Mouse (Mus musculus) common myeloid progenitor, adult 5-6 weeks (primary cell): ENCODE results near the gene Rnf227. TPM values are rescaled to one million over a fixed set of nuclear protein-coding genes. Genes with fewer than 3 reads are reported as not detected.

ENCODE experiments used
- ATAC-seq: replicated peaks from 2 replicates; pipeline ENCODE4 v1.8.0; 2016; ENCODE audit warnings: low read depth, mild to moderate bottlenecking, moderate TSS enrichment, inconsistent platforms; ENCODE audit not compliant: poor library complexity, severe bottlenecking
- total RNA-seq: library from RNA; stranded (forward); fragments of 200-1000, 187-1606 nt; gene quantifications from 2 replicates; pipeline ENCODE4 v1.2.3, GENCODE M21; 2017

The Rnf227 gene
- total RNA-seq, 1 experiment from 2014 or later: 9.0 TPM

DNA sequence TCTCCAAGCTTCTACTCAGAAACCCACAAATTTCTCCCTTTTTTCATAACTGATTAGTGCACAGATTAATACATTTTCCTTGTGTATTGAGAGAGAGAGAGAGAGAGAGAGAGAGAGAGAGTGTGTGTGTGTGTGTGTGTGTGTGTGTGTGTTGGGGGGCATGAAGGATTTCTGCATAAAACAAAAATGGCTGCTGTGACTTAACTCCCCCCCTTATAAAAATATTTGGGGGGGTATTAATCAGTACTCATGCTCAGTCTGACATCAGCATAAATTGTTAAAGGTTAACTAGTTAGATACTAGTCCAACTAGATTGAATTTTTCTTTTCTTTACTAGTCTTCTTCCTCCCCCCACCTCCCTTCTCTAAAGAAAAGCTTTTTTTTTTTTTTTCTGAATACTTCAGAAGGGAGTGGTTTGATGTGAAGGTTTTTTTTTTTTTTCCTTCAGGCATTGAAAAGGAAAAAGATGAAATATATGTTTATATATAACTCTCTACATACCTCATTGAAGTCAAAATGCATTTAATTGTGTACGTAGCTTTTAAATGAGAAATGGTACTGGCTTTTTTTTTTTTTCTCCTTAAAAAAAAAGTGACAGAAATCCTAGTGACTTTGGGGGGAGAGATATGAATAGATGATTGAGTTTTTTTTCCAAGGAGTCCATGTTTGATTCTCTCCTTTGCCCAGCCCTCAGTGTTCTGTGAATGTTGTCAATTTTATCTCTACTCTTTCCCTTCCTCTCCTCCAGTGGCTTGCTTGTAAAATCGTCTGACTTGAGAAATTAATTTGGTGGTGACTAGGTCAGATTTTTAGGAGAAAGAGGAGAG, 29.9 kb downstream of the Rnf227 start:
- no peak for ATAC-seq

DNA sequence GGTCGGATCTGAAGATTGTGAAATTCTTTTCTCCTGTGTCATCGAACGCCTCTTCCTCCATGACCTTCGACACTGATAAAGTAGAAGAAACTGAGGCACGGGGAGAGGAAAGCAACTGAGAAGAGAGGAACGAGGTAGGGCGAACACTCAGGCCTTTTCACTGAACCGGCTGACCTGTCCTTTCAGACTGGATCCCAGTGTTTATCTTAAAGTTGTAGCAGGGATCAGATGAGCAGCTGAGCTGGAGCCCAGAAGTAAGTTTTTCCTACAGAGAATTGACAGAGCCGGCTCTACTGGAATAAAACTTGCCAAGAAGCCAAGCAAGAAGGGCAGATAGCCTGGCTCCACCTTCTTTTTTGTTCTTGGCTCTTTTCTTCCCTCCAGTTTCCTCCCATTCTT, 30.6 kb downstream of the Rnf227 start:
- no peak for ATAC-seq

DNA sequence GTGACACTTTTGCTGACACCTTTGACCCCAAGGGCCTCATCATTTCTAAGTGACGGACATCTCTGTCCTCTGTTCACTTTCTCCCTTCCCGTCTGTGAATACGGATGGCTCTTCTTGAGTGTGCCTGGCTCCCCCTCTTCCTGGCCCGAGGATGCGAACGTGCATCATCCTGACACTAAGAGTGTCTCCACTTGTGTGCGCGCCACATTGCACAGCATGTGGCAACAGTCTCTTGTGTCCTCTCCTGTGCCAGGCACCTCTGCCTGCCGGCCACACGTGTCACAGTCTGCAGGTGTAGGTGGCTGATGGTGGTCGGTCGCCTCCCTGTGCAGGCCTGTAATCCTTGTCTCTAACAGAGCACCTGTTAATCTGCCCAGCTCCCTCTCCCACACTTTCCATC, 31.3 kb downstream of the Rnf227 start:
- ATAC-seq: no peak

DNA sequence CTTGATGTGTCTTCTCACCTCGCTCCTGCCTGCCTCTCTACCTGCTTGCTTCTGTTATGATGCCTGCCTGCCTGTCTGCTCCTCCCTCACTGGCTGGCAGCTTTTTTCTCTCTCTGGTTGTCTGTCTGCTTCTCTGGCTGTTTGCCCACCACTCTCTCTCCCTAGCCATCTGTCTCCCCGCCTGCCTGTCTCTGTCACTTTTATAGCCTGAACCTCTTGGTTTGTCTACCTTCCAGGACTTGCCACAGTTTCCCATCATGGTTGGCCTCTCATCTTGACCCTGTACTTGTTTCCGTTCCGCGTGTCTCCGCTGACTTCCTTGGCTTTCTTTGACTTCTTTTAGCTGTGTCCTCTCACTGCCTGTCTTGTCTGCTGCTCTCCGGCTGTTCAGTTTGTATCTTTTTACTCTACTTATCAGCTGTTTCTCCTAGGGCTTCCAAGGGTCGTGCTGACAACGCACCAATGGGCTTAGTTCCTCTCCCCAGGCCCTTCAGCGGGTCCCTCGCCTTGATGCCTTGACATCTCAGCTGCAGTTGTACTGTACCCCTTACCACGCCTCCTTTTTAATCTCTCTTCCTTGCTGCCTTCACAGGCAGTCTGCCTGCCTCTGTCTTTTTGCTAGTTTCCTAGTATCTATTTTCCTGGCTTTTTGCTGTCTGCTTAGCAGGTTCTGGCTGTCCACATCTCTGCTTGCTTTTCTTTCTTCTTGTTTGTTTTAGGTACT, 32.0 kb downstream of the Rnf227 start:
- peak; percentile 48; the same call in 1 of the 2 replicates for ATAC-seq

DNA sequence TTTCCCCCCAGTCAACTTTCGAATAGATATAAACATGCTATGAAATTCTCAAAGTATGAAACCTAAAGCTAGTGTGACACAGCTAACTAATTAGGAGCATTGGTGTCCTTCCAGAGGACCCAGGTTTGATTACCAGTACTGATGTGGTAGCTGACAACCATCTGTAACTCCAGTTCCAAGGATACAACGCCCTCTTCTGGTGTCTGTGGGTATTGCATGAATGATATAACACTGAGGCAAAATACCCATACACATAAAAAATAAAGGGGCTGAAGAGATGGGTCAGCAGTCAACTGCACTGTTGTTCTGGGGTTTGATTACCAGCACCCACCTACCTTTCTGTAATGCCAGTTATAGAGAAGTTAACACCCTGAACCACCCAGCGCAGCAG, 32.5 kb downstream of the Rnf227 start:
- ATAC-seq: no peak

DNA sequence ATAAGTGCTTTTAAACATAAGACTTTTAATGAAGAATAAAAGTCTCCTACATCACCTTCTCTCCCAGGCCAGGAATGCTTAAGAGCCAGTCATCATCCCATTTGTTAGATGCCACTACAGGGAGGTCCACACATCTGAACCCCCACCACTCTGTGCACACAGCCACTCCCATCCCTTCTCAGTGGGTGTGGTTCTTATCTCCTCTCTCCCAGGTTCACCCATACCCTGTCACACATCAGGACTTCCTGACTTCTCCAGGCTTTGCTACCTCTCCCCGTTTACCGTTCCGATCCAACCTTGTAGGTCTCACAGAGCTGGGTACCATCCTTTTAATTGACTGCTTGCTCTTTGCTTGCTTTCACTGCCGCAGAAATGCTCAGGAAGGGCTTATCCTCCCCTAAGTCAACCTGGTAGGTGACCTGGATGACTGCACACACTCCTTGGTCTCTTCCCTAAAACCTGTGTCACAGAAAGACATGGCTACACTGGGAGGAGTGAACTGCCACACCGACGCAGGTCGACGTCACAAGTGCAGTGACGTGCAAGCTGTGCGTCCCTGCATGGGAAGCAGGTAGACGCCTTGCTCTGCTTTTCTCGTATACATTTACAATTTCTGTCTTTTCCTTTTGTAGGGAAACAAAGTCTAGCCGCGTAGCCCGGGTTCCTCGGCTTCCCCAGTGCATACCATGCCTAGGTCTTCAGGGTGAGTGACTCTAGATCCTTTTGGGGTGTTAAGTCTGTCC, 33.1 kb downstream of the Rnf227 start:
- ATAC-seq: no peak

DNA sequence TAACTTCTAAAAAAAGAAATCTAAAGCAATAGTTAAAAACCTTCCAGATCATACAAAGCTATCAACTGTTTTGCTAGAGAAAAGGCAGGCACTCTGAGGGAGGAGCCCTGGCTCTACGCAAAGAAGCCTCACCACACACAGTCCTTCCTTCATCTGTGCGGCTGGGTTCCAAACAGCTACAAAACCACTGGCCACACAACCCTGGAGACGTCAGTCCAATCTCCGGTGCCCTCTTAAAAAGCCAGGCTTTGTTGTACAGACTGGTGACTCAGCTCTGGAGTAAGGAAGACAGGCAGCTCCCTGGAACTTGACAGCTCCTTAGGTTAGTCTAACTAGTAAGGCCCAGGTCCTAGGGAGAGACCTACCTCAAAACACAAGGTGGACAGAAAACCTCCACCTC, 35.4 kb downstream of the Rnf227 start:
- ATAC-seq: peak; percentile 33; the same call in 1 of the 2 replicates

DNA sequence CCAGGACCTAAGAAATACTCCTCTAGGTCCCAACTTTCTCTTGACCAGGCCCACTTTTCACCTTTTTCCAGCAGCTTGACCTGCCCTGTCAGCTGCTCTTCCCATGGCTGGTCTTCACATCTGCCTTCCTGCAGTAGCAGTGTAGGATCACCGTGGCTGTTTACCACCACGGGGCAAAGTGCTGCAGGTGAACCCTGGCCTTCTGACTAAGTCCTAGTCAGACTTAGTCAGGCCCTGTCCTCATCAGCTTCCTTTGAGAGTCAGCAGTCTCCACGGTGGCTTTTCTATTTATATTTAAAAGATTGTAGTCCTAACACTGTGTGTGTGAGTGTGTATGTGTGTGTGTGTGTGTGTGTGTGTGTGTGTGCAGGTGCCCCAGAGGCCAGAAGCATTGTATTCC, 37.5 kb downstream of the Rnf227 start:
- ATAC-seq: no peak

DNA sequence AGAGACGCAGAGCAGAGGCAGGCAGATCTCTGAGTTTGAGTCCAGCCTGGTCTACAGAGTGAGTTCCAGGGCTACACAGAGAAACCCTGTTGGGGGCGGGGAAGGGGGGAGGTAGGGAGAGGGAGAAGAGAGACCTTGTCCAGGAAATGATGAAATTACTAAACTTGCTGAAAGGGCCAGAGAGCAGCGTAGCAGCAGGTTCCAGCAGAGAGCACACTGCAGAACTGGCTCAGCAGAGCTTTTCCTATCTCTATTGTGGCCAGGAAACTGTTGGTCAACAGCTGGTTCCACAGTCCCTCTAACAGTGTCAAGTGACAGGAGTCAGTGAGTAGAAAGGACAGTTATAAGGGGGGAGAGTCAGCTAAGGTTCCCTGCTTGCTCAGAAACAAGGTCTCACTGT, 39.3 kb downstream of the Rnf227 start:
- peak; percentile 74; the same call in 1 of the 2 replicates for ATAC-seq

DNA sequence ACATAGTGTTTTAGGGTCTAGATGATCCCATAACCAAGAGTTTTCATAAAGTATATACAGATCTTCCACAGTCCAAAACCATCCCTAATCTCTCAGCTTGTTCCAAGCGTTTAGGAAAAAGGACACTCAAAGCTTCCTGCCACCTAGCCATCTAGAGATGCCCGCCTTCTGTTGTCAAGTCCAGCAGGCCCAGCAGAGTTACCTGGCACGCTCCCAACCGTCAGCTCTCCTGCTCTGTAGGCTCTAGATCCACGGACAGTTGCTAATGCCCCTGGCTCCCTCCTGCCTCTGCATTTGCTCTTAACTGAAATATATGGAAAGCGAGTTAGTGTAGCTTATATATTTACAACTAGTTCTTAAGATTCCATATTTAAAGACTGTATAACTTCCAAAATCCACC, 41.1 kb downstream of the Rnf227 start:
- ATAC-seq: no peak

DNA sequence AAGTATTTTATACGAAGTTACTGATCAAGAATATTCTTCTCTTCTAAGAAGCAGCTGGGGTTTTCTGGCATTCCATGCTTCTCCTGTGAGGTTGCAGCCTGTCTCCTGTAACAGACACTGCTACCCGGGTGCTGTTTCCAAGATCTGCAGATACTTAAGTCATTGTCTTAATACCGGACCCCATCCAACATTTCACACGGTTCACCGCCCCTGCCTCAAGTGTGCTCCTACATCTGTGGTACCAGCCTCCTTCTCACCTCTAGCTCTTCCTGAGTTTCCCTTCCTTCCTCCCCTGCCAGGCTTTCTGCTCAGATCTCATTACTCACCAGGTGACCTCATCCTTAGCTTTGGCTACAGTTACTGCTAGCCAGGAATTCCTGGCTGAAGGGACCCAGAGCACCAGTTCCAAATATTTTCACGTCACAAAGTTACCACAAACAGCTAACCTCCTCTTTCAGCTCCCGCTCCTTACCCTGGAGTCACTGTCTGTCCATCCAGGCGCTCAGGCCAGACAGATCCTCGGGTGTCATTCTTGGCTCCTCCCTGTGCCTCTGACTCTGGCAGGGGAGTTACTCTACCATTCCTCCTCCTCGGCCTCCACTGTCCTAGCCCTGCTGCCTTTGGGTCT, 42.3 kb downstream of the Rnf227 start:
- no peak for ATAC-seq

DNA sequence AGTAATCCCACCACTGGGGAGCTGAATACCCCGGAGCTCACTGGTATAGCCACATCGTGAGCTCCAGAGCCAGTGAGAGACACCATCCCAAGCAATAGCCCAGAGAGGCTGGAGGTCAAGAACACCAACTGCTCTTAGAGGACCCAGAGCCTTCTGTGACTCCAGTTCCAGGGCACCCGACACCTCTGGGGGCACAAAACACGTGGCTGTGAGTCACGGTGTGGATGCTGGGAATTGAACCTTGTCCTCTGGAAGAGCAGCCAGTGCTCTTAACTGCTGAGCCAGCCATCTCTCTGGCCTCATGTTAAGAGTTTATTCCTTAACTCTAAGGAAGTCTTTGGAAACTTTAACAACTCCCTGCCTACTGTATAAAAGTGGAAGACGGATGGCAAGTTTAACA, 44.7 kb downstream of the Rnf227 start:
- no peak for ATAC-seq

DNA sequence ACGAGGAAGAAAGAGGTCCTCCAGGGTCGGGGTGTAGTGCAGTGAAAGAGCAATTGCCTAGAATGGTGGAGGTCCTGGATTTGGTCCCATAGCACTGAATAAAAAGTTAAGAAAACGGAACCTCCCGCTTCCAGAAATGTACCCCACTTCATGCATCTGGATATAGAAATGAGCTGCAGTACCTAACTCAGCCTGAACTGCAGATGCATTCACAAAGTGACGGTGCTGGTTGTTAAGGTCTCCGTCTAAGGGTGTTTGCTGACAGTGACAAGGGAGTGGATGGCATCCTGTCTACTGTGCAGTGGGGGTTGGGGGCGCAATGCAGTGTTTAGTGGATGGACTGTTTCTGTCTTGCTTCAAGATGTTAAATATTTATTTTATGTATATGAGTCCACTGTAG, 46.5 kb downstream of the Rnf227 start:
- ATAC-seq: no peak

DNA sequence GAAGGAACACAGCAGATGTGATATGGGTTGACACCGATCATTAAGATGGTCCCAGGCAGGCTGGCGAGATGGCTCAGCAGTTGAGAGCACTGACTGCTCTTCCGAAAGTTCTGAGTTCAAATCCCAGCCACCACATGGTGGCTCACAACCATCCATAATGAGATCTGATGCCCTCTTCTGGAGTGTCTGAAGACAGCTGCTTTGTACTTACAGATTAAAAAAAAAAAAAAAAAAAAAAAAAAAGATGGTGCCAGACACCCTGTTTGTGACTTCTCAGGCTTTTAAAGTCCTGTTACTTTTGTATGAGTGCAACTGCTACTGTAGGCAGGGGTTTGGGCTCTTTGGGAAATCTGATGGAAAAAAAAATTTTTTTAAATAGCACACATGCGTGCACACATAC, 48.4 kb downstream of the Rnf227 start:
- no peak for ATAC-seq

DNA sequence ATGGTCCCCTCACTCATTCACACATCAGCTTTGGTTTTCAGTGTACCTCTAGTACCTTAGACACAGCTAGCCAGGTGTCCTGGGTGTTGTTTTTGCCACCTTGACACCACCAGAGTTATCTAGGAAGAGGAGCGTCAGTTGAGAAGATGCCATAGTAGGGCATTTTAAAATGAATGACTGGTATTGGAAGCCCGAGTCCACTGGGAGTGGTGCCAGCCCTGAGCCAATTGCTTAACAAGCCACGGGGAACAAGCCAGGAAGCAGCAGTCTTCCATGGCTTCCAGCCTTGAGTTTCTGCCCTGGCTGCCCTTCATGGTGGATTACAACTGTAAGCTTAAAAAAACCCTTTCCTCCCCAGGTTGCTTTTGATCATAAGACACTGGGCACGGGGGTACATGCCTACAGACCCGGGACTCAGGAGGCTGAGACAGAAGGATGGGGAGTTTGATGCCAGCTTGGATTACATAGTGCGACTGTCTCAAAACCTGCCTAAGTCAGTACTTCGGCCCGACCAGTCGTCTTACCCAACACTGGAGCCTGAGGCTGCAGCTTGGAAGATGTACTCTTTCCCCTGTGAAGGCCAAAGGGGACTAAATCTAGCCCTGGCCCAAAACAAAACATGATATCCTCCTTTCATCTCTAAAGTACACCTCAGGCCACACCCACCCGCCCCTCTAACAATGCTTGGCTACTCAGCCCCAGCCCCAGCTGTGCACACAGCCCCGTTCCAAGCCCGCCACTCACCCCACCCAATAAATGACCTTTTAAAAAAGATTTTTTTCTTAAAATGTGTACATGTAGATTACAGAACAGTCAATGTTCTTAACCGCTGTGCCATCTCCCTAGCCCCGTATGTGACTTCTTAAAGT, 49.5 kb downstream of the Rnf227 start:
- no peak for ATAC-seq

DNA sequence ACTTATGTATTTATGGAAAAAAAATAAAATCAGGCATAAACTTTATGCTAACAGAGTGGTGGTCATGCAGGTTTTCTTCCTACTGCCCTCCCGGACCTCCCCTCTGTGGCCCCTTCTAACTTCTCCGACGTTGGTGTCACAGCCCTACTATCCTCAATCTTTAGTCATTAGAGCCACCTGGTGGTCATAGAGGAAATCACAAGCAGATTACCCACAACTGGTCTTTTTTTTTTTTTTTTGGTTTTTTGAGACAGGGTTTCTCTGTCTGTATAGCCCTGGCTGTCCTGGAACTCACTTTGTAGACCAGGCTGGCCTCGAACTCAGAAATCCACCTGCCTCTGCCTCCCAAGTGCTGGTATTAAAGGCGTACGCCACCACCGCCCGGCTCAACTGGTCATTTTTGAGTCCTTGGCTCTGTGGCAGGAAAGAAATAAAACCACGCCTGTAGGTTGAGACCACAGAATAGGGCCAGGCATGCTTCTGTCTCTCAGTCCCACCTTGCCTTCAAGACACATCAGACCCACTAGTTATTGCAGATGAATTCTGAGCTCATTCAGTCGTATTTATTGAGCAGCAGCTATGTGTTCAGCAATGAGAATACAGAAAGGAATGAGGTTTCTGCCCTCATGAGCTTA, 50.3 kb downstream of the Rnf227 start:
- peak; percentile 58; the same call in 1 of the 2 replicates for ATAC-seq
